Mouse (Mus musculus) C2C12 (cell line): ENCODE data around the gene Col9a3.

Source experiments
- CTCF ChIP-seq: IDR thresholded peaks from one replicate; pipeline ENCODE4 v1.5.1; 2011; ENCODE audit not compliant: control insufficient read depth, insufficient read depth, insufficient read length
- MYOD1 ChIP-seq: IDR thresholded peaks from one replicate; pipeline ENCODE4 v1.6.1; 2011; ENCODE audit warnings: low read depth; ENCODE audit not compliant: control insufficient read depth, insufficient read length
- USF1 ChIP-seq: IDR thresholded peaks from one replicate; pipeline ENCODE4 v1.6.1; 2011; ENCODE audit warnings: low read depth, mild to moderate bottlenecking, control low read depth, moderate library complexity

- no peak for TF ChIP-seq CTCF
- no peak for TF ChIP-seq USF1
- no peak for TF ChIP-seq MYOD1
Measured at GRCm38 (mm10) chr2:180658381-180658780, 60.8 kb downstream of the Col9a3 start.
